Comparison of ENCODE assay signal across 8 mouse cellular contexts in the genomic region with DNA sequence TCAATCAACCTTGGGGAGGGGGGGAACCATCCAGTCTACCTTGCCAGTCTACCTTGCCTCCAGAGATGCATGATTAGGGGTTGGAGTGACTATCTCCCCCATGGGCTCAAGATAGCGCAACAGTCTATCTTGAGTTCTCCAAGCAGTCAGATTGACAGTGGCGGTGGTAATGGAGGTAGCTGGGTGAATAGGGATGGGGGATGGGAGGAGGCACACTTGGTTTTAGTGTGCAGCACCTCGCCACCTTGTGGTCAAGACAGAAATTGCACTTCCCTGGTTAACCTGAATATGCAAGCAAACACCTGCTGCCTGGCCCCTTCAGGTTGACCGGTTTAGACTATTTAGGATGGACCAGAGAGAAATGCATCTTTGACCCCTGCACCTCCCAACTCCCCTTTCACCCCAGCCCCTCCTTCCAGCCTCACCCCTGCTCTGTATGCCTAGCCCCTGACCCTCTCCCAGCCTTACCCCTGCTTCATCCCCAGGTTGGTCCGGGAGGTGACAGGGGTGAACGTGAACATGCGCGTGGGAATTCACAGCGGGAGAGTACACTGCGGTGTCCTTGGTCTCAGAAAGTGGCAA.
DNase-seq lines count a peak whose midpoint lies in the region; ATAC-seq and TF ChIP-seq lines count a peak whose summit lies in the region.

No protein-coding gene starts in this region.

- no peaks in the 10 kb centered on the region for H3K4me1 ChIP-seq in embryonic facial prominence, embryonic 11.5 days (ENCODE audit: control insufficient read depth, insufficient read depth, low read length)
- H3K4me1 ChIP-seq in kidney, embryonic 16.5 days (ENCODE audit: insufficient read depth, low read length): no peaks in the 10 kb centered on the region
- no peaks in the 10 kb centered on the region for H3K4me1 ChIP-seq in liver, adult 2 months (ENCODE audit: control insufficient read depth, insufficient read depth, low read length)
- peaks cover 4% of the 10 kb centered on the region; the same call in 1 of the 2 replicates for H3K4me1 ChIP-seq in neural tube, embryonic 12.5 days
- no peaks in the 10 kb centered on the region for H3K4me1 ChIP-seq in stomach, postnatal 0 days (replicated peaks; ENCODE audit: control insufficient read depth, insufficient read depth)

- TF ChIP-seq EP300 in stomach, postnatal 0 days (optimal IDR thresholded peaks at IDR 0.05): no peak

- no peaks in the 10 kb centered on the region for H3K36me3 ChIP-seq in embryonic facial prominence, embryonic 11.5 days (replicated peaks; ENCODE audit: control insufficient read depth, insufficient read depth, low read depth, low read length)
- H3K36me3 ChIP-seq in kidney, embryonic 16.5 days (ENCODE audit: insufficient read depth, low read length): no peaks in the 10 kb centered on the region
- H3K36me3 ChIP-seq in liver, adult 2 months (ENCODE audit: control insufficient read depth, insufficient read depth, low read length): no peaks in the 10 kb centered on the region
- H3K36me3 ChIP-seq in neural tube, embryonic 12.5 days: no peaks in the 10 kb centered on the region
- H3K36me3 ChIP-seq in stomach, postnatal 0 days (ENCODE audit: control insufficient read depth, insufficient read depth, low read length): no peaks in the 10 kb centered on the region

- no peaks in the 10 kb centered on the region for H3K79me2 ChIP-seq in liver, adult 2 months (ENCODE audit: control insufficient read depth, insufficient read depth, low read length)

- peak; percentile 29; the same call in 1 of the 2 replicates for ATAC-seq in embryonic facial prominence, embryonic 11.5 days (replicated peaks; ENCODE audit: insufficient number of reproducible peaks, low FRiP score, low TSS enrichment, low read depth)
- ATAC-seq in kidney, embryonic 16.5 days (ENCODE audit: low FRiP score, low TSS enrichment): peak; percentile 15; the same call in 1 of the 2 replicates
- peak; percentile 62 for ATAC-seq in neural tube, embryonic 12.5 days (ENCODE audit: low FRiP score, low read depth)
- peak; percentile 50; the same call in 1 of the 2 replicates for ATAC-seq in stomach, postnatal 0 days (ENCODE audit: low FRiP score, low TSS enrichment)

- H3K27ac ChIP-seq in embryonic facial prominence, embryonic 11.5 days (replicated peaks; ENCODE audit: low read depth, low read length): no peak overlapping the region
- H3K27ac ChIP-seq in kidney, embryonic 16.5 days (ENCODE audit: low read length): no peak overlapping the region
- no peak overlapping the region for H3K27ac ChIP-seq in liver, adult 2 months (replicated peaks; ENCODE audit: insufficient read depth, low read depth, low read length)
- H3K27ac ChIP-seq in neural tube, embryonic 12.5 days: no peak overlapping the region
- H3K27ac ChIP-seq in stomach, postnatal 0 days (replicated peaks): no peak overlapping the region

- H3K27me3 ChIP-seq in embryonic facial prominence, embryonic 11.5 days (ENCODE audit: control insufficient read depth, insufficient read depth, low read length): no peaks in the 10 kb centered on the region
- 0 out of 2 replicates have a peak, but pooled peaks cover 2% of the 10 kb centered on the region for H3K27me3 ChIP-seq in kidney, embryonic 16.5 days (ENCODE audit: insufficient read depth, low read length)
- no peaks in the 10 kb centered on the region for H3K27me3 ChIP-seq in liver, adult 2 months (ENCODE audit: control insufficient read depth, insufficient read depth, low read length)
- 0 out of 2 replicates have a peak, but pooled peaks cover 4% of the 10 kb centered on the region for H3K27me3 ChIP-seq in neural tube, embryonic 12.5 days (replicated peaks)
- H3K27me3 ChIP-seq in stomach, postnatal 0 days (ENCODE audit: control insufficient read depth, insufficient read depth, low read length): no peaks in the 10 kb centered on the region

- no peak overlapping the region for H3K9ac ChIP-seq in embryonic facial prominence, embryonic 11.5 days (replicated peaks; ENCODE audit: low read length)
- no peak overlapping the region for H3K9ac ChIP-seq in kidney, embryonic 16.5 days (replicated peaks; ENCODE audit: low read length)
- no peak overlapping the region for H3K9ac ChIP-seq in liver, adult 2 months (ENCODE audit: low read depth, low read length)
- no peak overlapping the region for H3K9ac ChIP-seq in neural tube, embryonic 12.5 days
- no peak overlapping the region for H3K9ac ChIP-seq in stomach, postnatal 0 days (ENCODE audit: low read length)

- WGBS in embryonic facial prominence, embryonic 11.5 days: 32% methylated on average over 10 of the region's 10 CpGs
- WGBS in kidney, embryonic 16.5 days: 40% methylated on average over 10 of the region's 10 CpGs
- 31% methylated on average over 10 of the region's 10 CpGs for WGBS in liver, adult 2 months
- WGBS in neural tube, embryonic 12.5 days: 42% methylated on average over 10 of the region's 10 CpGs
- WGBS in stomach, postnatal 0 days: 40% methylated on average over 10 of the region's 10 CpGs

- DNase-seq in A20 (ENCODE audit: low read depth, low spot score): peak; percentile 81
- DNase-seq in adrenal gland, postnatal 36 days: peak; percentile 77 to 88
- peak; percentile 94 for DNase-seq in embryonic facial prominence, embryonic 11.5 days (ENCODE audit: low spot score)
- DNase-seq in heart, adult 8-10 months (ENCODE audit: low spot score): peak; percentile 70
- peak; percentile 70 for DNase-seq in liver, adult 2 months (ENCODE audit: extremely low read depth, low read depth, low spot score)
- peak; percentile 85 for DNase-seq in stomach, postnatal 0 days (ENCODE audit: low spot score)

- no peak overlapping the region for H3K4me3 ChIP-seq in embryonic facial prominence, embryonic 11.5 days (ENCODE audit: low read depth, low read length)
- H3K4me3 ChIP-seq in kidney, embryonic 16.5 days (ENCODE audit: low read length): no peak overlapping the region
- no peak overlapping the region for H3K4me3 ChIP-seq in liver, adult 2 months (ENCODE audit: insufficient read depth, low read depth, low read length)
- no peak overlapping the region for H3K4me3 ChIP-seq in neural tube, embryonic 12.5 days
- H3K4me3 ChIP-seq in stomach, postnatal 0 days (ENCODE audit: low read depth, low read length): no peak overlapping the region

- H3K9me3 ChIP-seq in embryonic facial prominence, embryonic 11.5 days (replicated peaks; ENCODE audit: control insufficient read depth, low read length): no peaks in the 10 kb centered on the region
- H3K9me3 ChIP-seq in kidney, embryonic 16.5 days (ENCODE audit: low read length): no peaks in the 10 kb centered on the region
- H3K9me3 ChIP-seq in neural tube, embryonic 12.5 days: no peaks in the 10 kb centered on the region
- no peaks in the 10 kb centered on the region for H3K9me3 ChIP-seq in stomach, postnatal 0 days (ENCODE audit: control insufficient read depth, low read length)

- peak; percentile 80 for TF ChIP-seq CTCF in liver, adult 2 months (IDR thresholded peaks at IDR 0.05; ENCODE audit: low read depth, low read length)
- peak; percentile 93 for TF ChIP-seq CTCF in stomach, postnatal 0 days (IDR thresholded peaks at IDR 0.05; ENCODE audit: low read depth)

- no peak for TF ChIP-seq POLR2A in liver, adult 2 months (IDR thresholded peaks at IDR 0.05; ENCODE audit: extremely low read depth, insufficient read depth, low read length)

- H3K4me2 ChIP-seq in embryonic facial prominence, embryonic 11.5 days (ENCODE audit: low read depth, low read length): no peak overlapping the region
- H3K4me2 ChIP-seq in kidney, embryonic 16.5 days (replicated peaks; ENCODE audit: low read depth, low read length): no peak overlapping the region
- no peak overlapping the region for H3K4me2 ChIP-seq in neural tube, embryonic 12.5 days (replicated peaks)
- H3K4me2 ChIP-seq in stomach, postnatal 0 days (replicated peaks; ENCODE audit: low read depth): no peak overlapping the region
